18 mouse cellular contexts compared by ENCODE assay signal in genomic region chr15:81710801-81711200, GRCm38 (mm10). TPM values are rescaled to one million over a fixed set of nuclear protein-coding genes. Genes with fewer than 3 reads are reported as not detected.
"Had no signal": no experiment of that assay in that cellular context is flagged by ENCODE, and none has a peak within 500 bp of the region (broad histone marks: within the 10 kb centered on the region; RNA-seq: fewer than 3 reads in every experiment).

No protein-coding gene starts in this region.

- H3K27me3 ChIP-seq: liver, embryonic 15.5 days; lung, embryonic 15.5 days; megakaryocyte, embryonic 14.5 days; midbrain, embryonic 13.5 days; midbrain, embryonic 15.5 days; neural tube, embryonic 12.5 days had no signal

- H3K9ac ChIP-seq: liver, embryonic 15.5 days; liver, postnatal 0 days; lung, embryonic 15.5 days; midbrain, embryonic 13.5 days; midbrain, embryonic 15.5 days; neural tube, embryonic 12.5 days had no signal

- H3K27ac ChIP-seq: liver, embryonic 15.5 days; lung, embryonic 15.5 days; macrophage; midbrain, embryonic 13.5 days; midbrain, embryonic 15.5 days; neural tube, embryonic 12.5 days had no signal

- H3K9me3 ChIP-seq: liver, embryonic 15.5 days; lung, embryonic 15.5 days; megakaryocyte, embryonic 14.5 days; midbrain, embryonic 13.5 days; midbrain, embryonic 15.5 days; neural tube, embryonic 12.5 days had no signal

- H3K4me3 ChIP-seq: liver, embryonic 15.5 days; lung, embryonic 15.5 days; megakaryocyte, embryonic 14.5 days; midbrain, embryonic 13.5 days; midbrain, embryonic 15.5 days; neural tube, embryonic 12.5 days had no signal

- ATAC-seq: liver, postnatal 0 days; lung, postnatal 0 days; midbrain, embryonic 13.5 days; midbrain, embryonic 15.5 days had no signal

- H3K4me2 ChIP-seq: liver, embryonic 15.5 days; lung, embryonic 15.5 days; midbrain, embryonic 11.5 days; midbrain, embryonic 13.5 days; midbrain, embryonic 15.5 days; neural tube, embryonic 12.5 days had no signal

- H3K4me1 ChIP-seq: lung, embryonic 15.5 days; midbrain, embryonic 13.5 days; midbrain, embryonic 15.5 days; neural tube, embryonic 12.5 days had no signal

- DNase-seq: liver, postnatal 0 days; lung, adult 2 months; lung, postnatal 14 days; lung, postnatal 36 days; right cerebral cortex, postnatal 14 days; thymus, adult 2 months; thymus, postnatal 25 days; thymus, postnatal 4 days had no signal

RNA-seq across cellular contexts. Expression of gene Chadl, which starts 13.7 kb away (rescaled TPM):
- total RNA-seq: neutrophil, adult 5-6 weeks had no signal
